Mouse (Mus musculus) intestine, embryonic 14.5 days (tissue): ENCODE measurements at regions not wholly inside any gene's neighbourhood (a gene's known extent, or its start where the extent isn't known, plus 50 kb on each side); places are given as distances from the start of the nearest gene placed in this dataset.

Experiments used
- ATAC-seq: fragments of 200-750 bp; cut with Nextera tagmentation; replicated peaks from 2 replicates; pipeline ENCODE4 v1.8.0; 2017; ENCODE audit warnings: low read depth, moderate number of reproducible peaks, moderate TSS enrichment, moderate library complexity; ENCODE audit not compliant: low FRiP score, low TSS enrichment
- DNase-seq: peaks from one replicate; pipeline ENCODE4 v3.0.0-alpha.2; 2018; ENCODE audit warnings: low spot score
- H3K27ac ChIP-seq: fragments of 300-500 bp; sonication (generic); 2 replicates; pipeline ENCODE4 v1.5.1; 2014; ENCODE audit warnings: low read depth, mild to moderate bottlenecking, control low read depth
- H3K27me3 ChIP-seq: fragments of 300-500 bp; sonication (generic); replicated peaks from 2 replicates; pipeline ENCODE4 v1.6.1; 2014; ENCODE audit warnings: low read length, control low read depth; ENCODE audit not compliant: control insufficient read depth, insufficient read depth
- H3K36me3 ChIP-seq: fragments of 300-500 bp; sonication (generic); 2 replicates; pipeline ENCODE4 v1.6.1; 2014; ENCODE audit warnings: low read length, control low read depth; ENCODE audit not compliant: control insufficient read depth, insufficient read depth
- H3K4me1 ChIP-seq: fragments of 300-500 bp; sonication (generic); replicated peaks from 2 replicates; pipeline ENCODE4 v1.6.1; 2014; ENCODE audit warnings: low read length, control low read depth, mixed read lengths; ENCODE audit not compliant: control insufficient read depth, insufficient read depth
- H3K4me2 ChIP-seq: fragments of 300-500 bp; sonication (generic); 2 replicates; pipeline ENCODE4 v1.6.1; 2014; ENCODE audit warnings: low read length
- H3K4me3 ChIP-seq: fragments of 300-500 bp; sonication (generic); 2 replicates; pipeline ENCODE4 v1.5.1; 2014; ENCODE audit warnings: low read depth, low read length, control low read depth, mixed read lengths
- H3K9ac ChIP-seq: fragments of 300-500 bp; sonication (generic); 2 replicates; pipeline ENCODE4 v1.6.1; 2014; ENCODE audit warnings: mild to moderate bottlenecking, low read length
- H3K9me3 ChIP-seq: fragments of 300-500 bp; sonication (generic); 2 replicates; pipeline ENCODE4 v1.6.1; 2016; ENCODE audit warnings: low read length, control low read depth; ENCODE audit not compliant: control insufficient read depth
- WGBS: fragments of 180-500 bp; shearing (Covaris S2); extraction: QIAGEN DNeasy Blood & Tissue Kit; methylation state at CpG from one replicate; pipeline ENCODE4 v1.1.7; 2014; 5-methylcytosine and 5-hydroxymethylcytosine counted together

GRCm38 (mm10) chr13:97573601-97574000 is 186.8 kb downstream of the Gm10260 start:
- no peaks in the 10 kb centered on the region for H3K9me3 ChIP-seq
- 73% methylated on average over 3 of the region's 3 CpGs for WGBS
- DNase-seq (no peak), ATAC-seq (no peak)
- peaks cover 9% of the 10 kb centered on the region; the same call in 1 of the 2 replicates for H3K4me1 ChIP-seq
- H3K27me3 ChIP-seq, result no peaks in the 10 kb centered on the region
- H3K36me3 ChIP-seq, result no peaks in the 10 kb centered on the region
- no peak overlapping the region for H3K27ac ChIP-seq
- no peak overlapping the region for H3K9ac ChIP-seq
- H3K4me2 ChIP-seq, result no peak overlapping the region
- H3K4me3 ChIP-seq, result no peak overlapping the region

- Histone ChIP-seq H3K4me3 (no peak overlapping the region), H3K36me3 (no peaks in the 10 kb centered on the region), H3K4me2 (no peak overlapping the region), H3K9me3 (no peaks in the 10 kb centered on the region), H3K27ac (no peak overlapping the region), H3K27me3 (no peaks in the 10 kb centered on the region), H3K9ac (no peak overlapping the region), H3K4me1 (peaks cover 5% of the 10 kb centered on the region; the same call in 1 of the 2 replicates)
- ATAC-seq (no peak), DNase-seq (no peak)
- WGBS, result 53% methylated on average over 3 of the region's 3 CpGs
These were observed 188.1 kb downstream of the Gm10260 start for GRCm38 (mm10) chr13:97572352-97572751.

GRCm38 (mm10) chr13:97570009-97570408 is 190.4 kb downstream of the Gm10260 start:
- 20% methylated on average over 1 of the region's 1 CpGs for WGBS
- no peaks in the 10 kb centered on the region for H3K36me3 ChIP-seq
- H3K4me3 ChIP-seq, result no peak overlapping the region
- no peaks in the 10 kb centered on the region; the same call in 1 of the 2 replicates for H3K4me1 ChIP-seq
- H3K27me3 ChIP-seq, result no peaks in the 10 kb centered on the region
- no peak overlapping the region for H3K27ac ChIP-seq
- DNase-seq (no peak), ATAC-seq (no peak)
- H3K4me2 ChIP-seq, result no peak overlapping the region
- H3K9me3 ChIP-seq, result no peaks in the 10 kb centered on the region
- no peak overlapping the region for H3K9ac ChIP-seq

- no peak overlapping the region for H3K4me3 ChIP-seq
- no peaks in the 10 kb centered on the region for H3K36me3 ChIP-seq
- no peak overlapping the region for H3K4me2 ChIP-seq
- H3K4me1 ChIP-seq, result no peaks in the 10 kb centered on the region; the same call in 1 of the 2 replicates
- ATAC-seq (no peak), DNase-seq (no peak)
- H3K9me3 ChIP-seq, result no peaks in the 10 kb centered on the region
- no peaks in the 10 kb centered on the region for H3K27me3 ChIP-seq
- 77% methylated on average over 3 of the region's 3 CpGs for WGBS
- H3K9ac ChIP-seq, result no peak overlapping the region
- no peak overlapping the region for H3K27ac ChIP-seq
These were observed 192.8 kb downstream of the Gm10260 start for GRCm38 (mm10) chr13:97567632-97568031.

- Histone ChIP-seq H3K9ac (no peak overlapping the region), H3K27me3 (no peaks in the 10 kb centered on the region), H3K4me3 (no peak overlapping the region), H3K4me2 (no peak overlapping the region), H3K27ac (no peak overlapping the region), H3K36me3 (no peaks in the 10 kb centered on the region), H3K4me1 (no peaks in the 10 kb centered on the region; the same call in 1 of the 2 replicates), H3K9me3 (no peaks in the 10 kb centered on the region)
- WGBS, result 54% methylated on average over 7 of the region's 7 CpGs
- ATAC-seq, result no peak
- no peak for DNase-seq
These were observed 194.4 kb downstream of the Gm10260 start for GRCm38 (mm10) chr13:97566071-97566470.

GRCm38 (mm10) chr13:97562241-97562640 is 198.2 kb downstream of the Gm10260 start:
- H3K27me3 ChIP-seq, result no peaks in the 10 kb centered on the region
- DNase-seq (no peak), ATAC-seq (no peak)
- no peak overlapping the region for H3K9ac ChIP-seq
- H3K9me3 ChIP-seq, result no peaks in the 10 kb centered on the region
- WGBS, result 93% methylated on average over 6 of the region's 6 CpGs
- H3K4me3 ChIP-seq, result no peak overlapping the region
- H3K27ac ChIP-seq, result no peak overlapping the region
- no peak overlapping the region for H3K4me2 ChIP-seq
- H3K4me1 ChIP-seq, result no peaks in the 10 kb centered on the region; the same call in 1 of the 2 replicates
- H3K36me3 ChIP-seq, result no peaks in the 10 kb centered on the region

- 69% methylated on average over 1 of the region's 1 CpGs for WGBS
- no peak for ATAC-seq
These were observed 199.6 kb downstream of the Gm10260 start for GRCm38 (mm10) chr13:97560789-97561188.

GRCm38 (mm10) chr13:97559611-97560385 is 200.6 kb downstream of the Gm10260 start:
- no peak overlapping the region for H3K4me2 ChIP-seq
- DNase-seq, result no peak
- H3K27me3 ChIP-seq, result no peaks in the 10 kb centered on the region
- no peak overlapping the region for H3K27ac ChIP-seq
- 88% methylated on average over 15 of the region's 15 CpGs for WGBS
- H3K4me3 ChIP-seq, result no peak overlapping the region
- no peak for ATAC-seq
- H3K36me3 ChIP-seq, result no peaks in the 10 kb centered on the region
- H3K9ac ChIP-seq, result no peak overlapping the region
- no peaks in the 10 kb centered on the region for H3K9me3 ChIP-seq
- H3K4me1 ChIP-seq, result no peaks in the 10 kb centered on the region

More at GRCm38 (mm10) chr13:97560789-97561188, 199.6 kb downstream of the Gm10260 start:
- Histone ChIP-seq H3K4me3 (no peak overlapping the region), H3K4me1 (no peaks in the 10 kb centered on the region), H3K36me3 (no peaks in the 10 kb centered on the region), H3K9ac (no peak overlapping the region), H3K9me3 (no peaks in the 10 kb centered on the region), H3K27me3 (no peaks in the 10 kb centered on the region), H3K27ac (no peak overlapping the region), H3K4me2 (no peak overlapping the region)
- DNase-seq, result no peak

- whole genome bisulfite sequencing, result 95% methylated on average over 3 of the region's 3 CpGs
These were observed 201.5 kb downstream of the Gm10260 start for GRCm38 (mm10) chr13:97558884-97559283.

More at GRCm38 (mm10) chr13:97558884-97559283, 201.5 kb downstream of the Gm10260 start:
- Histone ChIP-seq H3K9ac (no peak overlapping the region), H3K9me3 (no peaks in the 10 kb centered on the region), H3K27me3 (no peaks in the 10 kb centered on the region), H3K4me3 (no peak overlapping the region), H3K36me3 (no peaks in the 10 kb centered on the region), H3K27ac (no peak overlapping the region), H3K4me2 (no peak overlapping the region), H3K4me1 (no peaks in the 10 kb centered on the region)
- ATAC-seq (no peak), DNase-seq (no peak)
